Mouse (Mus musculus): ENCODE results near the gene Chst2. TPM values are rescaled to one million over a fixed set of nuclear protein-coding genes. Genes with fewer than 3 reads are reported as not detected.

Gene Chst2
- total RNA-seq (2021) (1 to 10 TPM; 1.1 to 1.2 TPM), polyA plus RNA-seq (2012; rRNA removed) (0.29 and 0.38 TPM in 2 replicates)
- long read RNA-seq, full-length matches to known transcripts = 2 of 3 reads
- long read RNA-seq, partial matches to known transcripts = 0 of 3 reads
- long read RNA-seq, other reads (novel, unspliced or antisense) = 1 of 3 reads

DNA sequence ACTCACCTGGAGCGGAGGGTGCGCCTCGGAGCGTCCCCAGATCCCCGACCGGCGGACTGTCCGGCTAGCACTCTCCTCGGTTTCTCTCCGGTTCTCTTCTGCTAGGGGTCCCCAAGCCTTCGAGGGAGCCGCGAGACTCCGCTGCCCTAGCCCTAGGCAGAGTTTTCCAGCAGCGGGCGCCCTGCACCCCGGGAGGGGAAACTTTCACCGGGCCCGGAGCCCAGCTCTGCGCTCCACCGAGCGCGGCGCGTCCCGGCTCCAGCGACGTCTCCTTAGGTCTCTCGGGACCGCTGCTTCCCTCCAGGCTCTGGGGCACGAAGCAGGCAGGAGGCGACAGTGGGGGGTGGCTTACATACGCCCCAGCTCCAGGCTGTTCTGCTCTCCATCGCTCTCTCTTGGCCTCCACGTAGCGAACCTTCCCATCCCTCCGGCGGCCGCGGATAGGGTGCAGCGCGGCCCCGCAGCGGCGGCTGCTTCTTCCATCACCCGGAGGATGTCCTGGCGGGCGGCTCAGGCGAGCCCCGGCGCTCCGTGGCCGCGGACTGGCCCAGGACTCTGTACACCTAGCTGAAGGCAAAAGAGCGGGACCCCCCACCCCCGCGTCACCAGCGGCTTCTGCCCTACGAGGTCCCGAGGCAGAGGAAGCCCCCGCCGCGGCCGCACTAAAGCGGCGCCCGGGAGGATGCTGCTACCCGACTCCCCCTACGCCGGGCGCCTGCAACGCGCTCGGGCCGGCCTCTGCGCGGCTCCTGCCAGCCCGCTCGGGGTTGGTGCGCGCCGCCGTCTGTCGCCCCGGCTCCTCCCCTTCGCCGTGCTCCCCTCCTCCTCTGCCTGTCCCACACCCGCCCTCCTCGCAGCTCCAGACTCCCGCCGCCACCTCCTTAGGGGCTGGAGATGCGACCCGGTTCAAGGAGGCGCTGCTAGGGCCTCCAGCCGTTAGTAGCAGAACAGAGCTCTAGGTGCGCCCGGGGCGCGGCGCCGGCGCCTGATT lies at the start of gene Chst2:
Gene Chst2, minus strand, starts transcription at position 152 of the 991 bp plus-strand sequence.
- peak; percentile 90 to 91 for DNase-seq
- under 1% methylated on average over 96 of the region's 102 CpGs for WGBS
- peak within 1 kb of the TSS; percentile 51 for H3K27ac ChIP-seq
- H3K4me1 ChIP-seq (ENCODE audit: control insufficient read depth, insufficient read depth, low read length) = 0 out of 2 replicates have a peak, but pooled peaks cover 1% of the 10 kb centered on the region
- no peaks in the 10 kb centered on the region for H3K79me2 ChIP-seq (replicated peaks; ENCODE audit: control insufficient read depth, insufficient read depth, low read length)
- intact Hi-C loops (cut with DNase I) = loop anchor here (5.0 kb wide), 1 partner anchor 665 kb away; no protein-coding TSS in a partner anchor
- no peak for TF ChIP-seq EP300 (IDR thresholded peaks at IDR 0.05; ENCODE audit: insufficient read depth, low read depth, low read length)
- no peak for TF ChIP-seq CTCF (IDR thresholded peaks at IDR 0.05)
- TF ChIP-seq POLR2A (IDR thresholded peaks at IDR 0.05; ENCODE audit: insufficient read depth, low read depth, low read length) = no peak
- H3K9ac ChIP-seq (ENCODE audit: low read depth, low read length) = peak within 1 kb of the TSS; percentile 64
- H3K27me3 ChIP-seq (ENCODE audit: control insufficient read depth, insufficient read depth, low read length) = peaks cover 12% of the 10 kb centered on the region; the same call in 1 of the 2 replicates
- no peaks in the 10 kb centered on the region for H3K36me3 ChIP-seq (ENCODE audit: control insufficient read depth, insufficient read depth, low read length)
- peak within 1 kb of the TSS; percentile 65 for H3K4me3 ChIP-seq

DNA sequence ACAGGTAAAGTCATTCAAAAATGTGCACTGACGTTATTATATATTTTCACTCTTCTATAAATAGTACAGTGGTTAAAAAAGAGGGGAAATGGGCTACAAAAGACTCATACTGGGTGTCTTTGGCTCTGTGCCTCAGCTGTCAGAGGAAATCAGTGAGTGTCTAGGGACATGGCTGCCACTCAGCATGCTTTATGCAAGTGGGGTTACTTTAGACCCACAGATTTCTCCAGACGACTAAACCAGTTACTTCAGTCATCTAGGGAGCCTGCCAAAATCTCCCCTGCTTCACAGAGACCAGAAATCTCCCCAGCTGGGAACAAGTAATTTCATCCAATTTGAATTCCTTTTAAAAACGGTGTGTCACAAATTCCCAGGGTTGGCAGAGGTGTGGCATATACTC lies 45.4 kb upstream of the Chst2 start:
- no peak overlapping the region for H3K9ac ChIP-seq (ENCODE audit: low read depth, low read length)
- WGBS = 35% methylated on average over 3 of the region's 3 CpGs
- no peaks in the 10 kb centered on the region for H3K27me3 ChIP-seq (ENCODE audit: control insufficient read depth, insufficient read depth, low read length)
- no peaks in the 10 kb centered on the region for H3K79me2 ChIP-seq (replicated peaks; ENCODE audit: control insufficient read depth, insufficient read depth, low read length)
- no peaks in the 10 kb centered on the region for H3K36me3 ChIP-seq (ENCODE audit: control insufficient read depth, insufficient read depth, low read length)
- H3K4me1 ChIP-seq (ENCODE audit: control insufficient read depth, insufficient read depth, low read length) = no peaks in the 10 kb centered on the region
- intact Hi-C loops (cut with DNase I) = loop anchor here (5.0 kb wide), 1 partner anchor 715 kb away; no protein-coding TSS in a partner anchor
- H3K27ac ChIP-seq = no peak overlapping the region
- no peak for DNase-seq
- no peak overlapping the region for H3K4me3 ChIP-seq
- TF ChIP-seq POLR2A (IDR thresholded peaks at IDR 0.05; ENCODE audit: insufficient read depth, low read depth, low read length) (no peak), CTCF (IDR thresholded peaks at IDR 0.05) (no peak), EP300 (IDR thresholded peaks at IDR 0.05; ENCODE audit: insufficient read depth, low read depth, low read length) (no peak)

DNA sequence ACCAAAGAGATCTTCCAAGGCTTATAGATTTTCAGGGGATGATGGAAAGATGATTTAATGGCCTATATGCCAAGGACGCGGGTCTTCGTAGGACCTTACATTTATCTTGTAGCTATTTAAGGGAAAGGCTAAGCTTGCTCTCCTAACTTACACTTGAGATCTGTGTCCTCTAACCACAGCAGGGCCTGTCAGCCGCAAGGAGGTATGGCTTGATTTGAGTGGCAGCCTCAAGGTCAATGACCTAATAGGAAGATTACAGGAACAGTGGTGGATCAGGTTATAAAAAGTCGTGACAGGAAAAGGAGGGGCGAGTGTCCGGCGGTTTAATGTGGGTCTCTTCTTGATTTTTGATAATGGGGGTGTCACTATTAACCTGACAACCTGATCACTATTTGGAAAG lies 44.1 kb upstream of the Chst2 start:
- intact Hi-C loops (cut with DNase I) = loop anchor here (5.0 kb wide), 1 partner anchor 713 kb away; no protein-coding TSS in a partner anchor
- no peaks in the 10 kb centered on the region for H3K36me3 ChIP-seq (ENCODE audit: control insufficient read depth, insufficient read depth, low read length)
- WGBS = 72% methylated on average over 8 of the region's 8 CpGs
- no peaks in the 10 kb centered on the region for H3K27me3 ChIP-seq (ENCODE audit: control insufficient read depth, insufficient read depth, low read length)
- no peak overlapping the region for H3K4me3 ChIP-seq
- no peaks in the 10 kb centered on the region for H3K79me2 ChIP-seq (replicated peaks; ENCODE audit: control insufficient read depth, insufficient read depth, low read length)
- DNase-seq = no peak
- TF ChIP-seq EP300 (IDR thresholded peaks at IDR 0.05; ENCODE audit: insufficient read depth, low read depth, low read length) (no peak), CTCF (IDR thresholded peaks at IDR 0.05) (no peak), POLR2A (IDR thresholded peaks at IDR 0.05; ENCODE audit: insufficient read depth, low read depth, low read length) (no peak)
- H3K9ac ChIP-seq (ENCODE audit: low read depth, low read length) = no peak overlapping the region
- no peak overlapping the region for H3K27ac ChIP-seq
- no peaks in the 10 kb centered on the region for H3K4me1 ChIP-seq (ENCODE audit: control insufficient read depth, insufficient read depth, low read length)

DNA sequence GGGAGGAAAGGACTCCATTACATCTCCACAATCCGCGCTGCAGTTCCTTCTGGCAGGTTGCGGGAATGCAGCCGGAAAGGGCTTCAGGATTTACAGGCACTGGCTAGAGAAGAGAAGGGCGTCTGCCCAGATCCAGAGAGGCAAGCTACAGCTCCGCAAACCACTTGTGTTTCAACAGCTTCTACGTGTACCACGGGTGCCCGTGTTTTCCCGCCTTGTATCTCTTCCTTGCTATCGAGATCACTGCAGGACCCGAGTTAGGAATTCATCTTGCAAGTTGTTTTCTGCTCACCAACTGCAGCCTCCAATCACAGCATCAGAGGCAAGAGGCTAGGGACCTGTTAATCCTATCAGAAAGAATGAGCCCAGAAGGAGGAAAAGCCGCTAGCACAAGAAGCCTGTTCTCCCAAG lies 35.8 kb upstream of the Chst2 start:
- H3K27me3 ChIP-seq (ENCODE audit: control insufficient read depth, insufficient read depth, low read length) = no peaks in the 10 kb centered on the region
- no peak overlapping the region for H3K9ac ChIP-seq (ENCODE audit: low read depth, low read length)
- no peak overlapping the region for H3K4me3 ChIP-seq
- peak; percentile 36 for TF ChIP-seq CTCF (IDR thresholded peaks at IDR 0.05)
- no peak for TF ChIP-seq EP300 (IDR thresholded peaks at IDR 0.05; ENCODE audit: insufficient read depth, low read depth, low read length)
- no peak for TF ChIP-seq POLR2A (IDR thresholded peaks at IDR 0.05; ENCODE audit: insufficient read depth, low read depth, low read length)
- H3K79me2 ChIP-seq (replicated peaks; ENCODE audit: control insufficient read depth, insufficient read depth, low read length) = no peaks in the 10 kb centered on the region
- DNase-seq = no peak
- H3K27ac ChIP-seq = no peak overlapping the region
- H3K36me3 ChIP-seq (ENCODE audit: control insufficient read depth, insufficient read depth, low read length) = no peaks in the 10 kb centered on the region
- intact Hi-C loops (cut with DNase I) = no loop called here
- H3K4me1 ChIP-seq (ENCODE audit: control insufficient read depth, insufficient read depth, low read length) = no peaks in the 10 kb centered on the region
- 14% methylated on average over 13 of the region's 13 CpGs for WGBS

DNA sequence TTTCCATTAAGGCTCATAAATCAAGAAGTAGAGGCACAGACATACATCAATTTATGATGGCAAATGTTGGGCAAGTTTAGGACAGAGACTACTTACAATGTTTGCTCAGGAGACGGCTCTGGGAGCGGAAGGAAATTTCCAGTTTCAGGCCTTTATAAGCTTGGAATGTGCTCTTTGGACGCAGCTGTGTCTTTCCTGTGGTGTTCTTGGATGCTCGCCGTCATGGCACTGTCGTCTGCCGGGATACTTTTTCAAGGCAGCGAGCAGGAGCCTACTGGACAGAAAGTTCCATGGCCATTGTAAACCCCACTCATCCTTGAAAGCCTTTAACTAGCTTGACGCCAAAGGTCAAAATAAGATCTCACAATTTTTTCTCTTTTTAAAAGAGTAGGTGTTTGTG lies 31.4 kb upstream of the Chst2 start:
- no peak for DNase-seq
- no peaks in the 10 kb centered on the region for H3K79me2 ChIP-seq (replicated peaks; ENCODE audit: control insufficient read depth, insufficient read depth, low read length)
- no peaks in the 10 kb centered on the region for H3K4me1 ChIP-seq (ENCODE audit: control insufficient read depth, insufficient read depth, low read length)
- no peaks in the 10 kb centered on the region for H3K36me3 ChIP-seq (ENCODE audit: control insufficient read depth, insufficient read depth, low read length)
- intact Hi-C loops (cut with DNase I) = no loop called here
- 88% methylated on average over 9 of the region's 9 CpGs for WGBS
- TF ChIP-seq POLR2A (IDR thresholded peaks at IDR 0.05; ENCODE audit: insufficient read depth, low read depth, low read length) (no peak), EP300 (IDR thresholded peaks at IDR 0.05; ENCODE audit: insufficient read depth, low read depth, low read length) (no peak), CTCF (IDR thresholded peaks at IDR 0.05) (no peak)
- no peak overlapping the region for H3K9ac ChIP-seq (ENCODE audit: low read depth, low read length)
- H3K4me3 ChIP-seq = no peak overlapping the region
- H3K27ac ChIP-seq = no peak overlapping the region
- H3K27me3 ChIP-seq (ENCODE audit: control insufficient read depth, insufficient read depth, low read length) = no peaks in the 10 kb centered on the region

DNA sequence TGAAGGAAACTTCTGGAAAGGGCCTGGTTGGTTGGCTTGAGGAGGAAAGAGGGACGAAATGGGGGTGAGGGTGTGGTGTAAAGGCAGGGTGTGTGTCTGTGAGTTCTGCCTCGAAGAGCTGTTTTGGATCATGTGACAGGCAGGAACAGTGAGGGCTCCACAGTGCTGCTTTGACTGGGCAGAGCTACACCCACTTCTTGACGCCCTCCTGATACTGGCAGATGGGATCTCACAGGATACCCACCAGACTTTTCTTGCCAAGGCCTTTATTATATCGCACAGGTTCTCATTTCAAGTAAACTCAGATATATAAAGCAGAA lies 29.7 kb upstream of the Chst2 start:
- Histone ChIP-seq H3K36me3 (ENCODE audit: control insufficient read depth, insufficient read depth, low read length) (no peaks in the 10 kb centered on the region), H3K9ac (ENCODE audit: low read depth, low read length) (no peak overlapping the region), H3K79me2 (replicated peaks; ENCODE audit: control insufficient read depth, insufficient read depth, low read length) (no peaks in the 10 kb centered on the region), H3K4me3 (no peak overlapping the region), H3K27me3 (ENCODE audit: control insufficient read depth, insufficient read depth, low read length) (no peaks in the 10 kb centered on the region), H3K27ac (no peak overlapping the region), H3K4me1 (ENCODE audit: control insufficient read depth, insufficient read depth, low read length) (no peaks in the 10 kb centered on the region)
- no peak for TF ChIP-seq POLR2A (IDR thresholded peaks at IDR 0.05; ENCODE audit: insufficient read depth, low read depth, low read length)
- TF ChIP-seq EP300 (IDR thresholded peaks at IDR 0.05; ENCODE audit: insufficient read depth, low read depth, low read length) = no peak
- no peak for TF ChIP-seq CTCF (IDR thresholded peaks at IDR 0.05)
- DNase-seq = no peak
- 76% methylated on average over 4 of the region's 4 CpGs for WGBS
- intact Hi-C loops (cut with DNase I) = no loop called here

Measured in heart, adult 2 months (tissue).